Mouse (Mus musculus) cerebral cortex, adult 2 months (tissue): ENCODE measurements around the gene Gstm2.

ENCODE experiments used
- WGBS: fragments of 180-500 bp; shearing (Covaris S2); methylation state at CpG from one replicate; pipeline ENCODE4 v1.1.7; 2018; 5-methylcytosine and 5-hydroxymethylcytosine counted together

The Gstm2 gene

DNA sequence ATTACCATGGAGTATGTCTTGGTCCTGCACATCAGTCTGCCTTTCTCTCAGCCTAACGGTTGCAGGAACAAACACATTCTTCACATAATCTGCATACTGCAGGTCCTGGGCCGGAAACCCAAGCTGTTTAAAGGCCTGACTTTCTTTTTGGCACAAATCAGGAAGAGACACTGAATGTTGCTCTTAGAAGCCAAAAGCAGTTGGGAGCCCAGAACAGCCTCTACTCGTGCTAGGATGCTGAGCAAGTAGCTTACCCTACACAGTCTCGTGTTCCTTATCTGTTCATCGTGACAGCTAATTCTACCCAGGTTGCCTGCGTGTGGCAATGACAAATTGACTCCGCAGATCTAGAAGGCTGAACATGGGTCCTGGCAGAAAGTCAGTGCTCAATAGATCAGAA lies 45.7 kb downstream of the Gstm2 start:
- 45% methylated on average over 7 of the region's 7 CpGs for WGBS

DNA sequence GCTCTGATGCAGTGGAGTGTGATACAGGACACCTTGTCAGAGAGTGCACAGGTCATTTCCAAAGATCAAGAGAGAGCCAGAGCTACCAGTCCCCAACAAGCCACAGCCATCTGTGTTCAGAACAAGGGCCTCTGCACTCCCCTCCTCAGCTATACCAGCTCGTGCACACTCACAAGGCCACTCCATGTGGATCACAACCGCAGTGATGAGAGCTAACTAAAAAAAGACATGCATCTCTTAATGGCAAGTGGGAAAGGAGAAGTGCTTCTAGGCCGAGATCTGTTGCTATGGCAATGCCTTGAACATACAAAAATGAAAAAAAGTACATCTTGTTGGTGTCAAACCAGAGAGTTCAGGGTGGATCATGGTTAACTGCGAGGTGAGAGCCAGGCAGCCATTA lies 46.4 kb downstream of the Gstm2 start:
- 31% methylated on average over 4 of the region's 4 CpGs for WGBS

DNA sequence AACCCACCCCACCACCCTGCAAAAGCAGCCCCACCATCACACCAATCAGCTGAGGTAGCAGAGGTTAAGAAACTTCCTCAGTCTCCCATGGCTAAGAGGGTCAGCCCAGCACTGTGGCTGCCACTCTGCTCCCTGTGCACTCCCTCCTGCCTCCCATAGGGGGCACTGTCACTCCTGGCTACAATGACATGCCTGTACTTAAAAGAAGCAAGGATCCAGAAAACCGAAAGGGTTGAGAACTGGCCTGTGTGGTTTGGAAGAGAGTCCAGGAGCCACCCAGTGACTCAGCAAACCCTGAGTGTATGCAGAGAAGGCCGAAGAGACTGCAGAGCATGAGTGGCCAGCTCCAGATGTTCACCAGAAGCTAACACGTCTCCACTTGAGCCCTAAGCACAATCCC lies 46.9 kb downstream of the Gstm2 start:
- WGBS, result 12% methylated on average over 3 of the region's 3 CpGs

DNA sequence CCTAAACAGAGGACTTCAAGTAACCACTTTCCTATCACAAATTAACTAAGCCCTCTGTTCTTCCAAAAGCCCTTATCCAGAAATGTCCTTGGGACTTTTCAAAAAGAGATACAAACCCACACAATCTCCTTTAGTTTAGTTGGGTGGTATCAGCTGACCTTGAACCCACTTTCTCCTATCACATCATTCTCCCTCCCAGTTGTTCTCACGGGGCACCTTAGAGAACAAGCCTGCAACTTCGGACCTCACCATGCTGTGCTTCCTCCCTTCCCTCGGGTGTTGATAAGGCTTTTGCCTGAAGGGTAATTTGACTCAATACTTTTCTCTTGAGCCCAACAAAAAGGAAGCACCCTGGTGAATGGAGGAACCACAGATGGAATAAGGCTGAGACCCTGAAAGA lies 50.4 kb downstream of the Gstm2 start:
- 76% methylated on average over 3 of the region's 3 CpGs for WGBS

DNA sequence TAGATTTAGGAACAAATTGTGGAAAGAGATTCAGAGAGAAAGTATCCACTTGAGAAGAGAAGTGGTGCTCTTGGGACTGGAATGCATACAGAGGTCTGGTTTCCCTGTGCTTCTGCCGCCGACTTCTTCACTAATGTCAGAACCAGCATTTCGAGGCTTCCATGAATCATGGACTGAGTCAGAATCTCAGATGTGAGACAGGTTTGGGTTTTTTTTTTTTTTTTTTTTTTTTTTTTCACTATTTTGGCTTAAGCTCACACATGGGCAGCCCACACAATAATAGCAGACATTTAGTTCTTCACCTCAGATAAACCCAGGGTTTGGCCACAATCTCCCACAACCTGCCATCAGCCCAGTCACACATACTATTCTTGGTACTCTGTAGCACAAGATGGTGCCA lies 51.0 kb downstream of the Gstm2 start:
- 57% methylated on average over 3 of the region's 3 CpGs for WGBS

DNA sequence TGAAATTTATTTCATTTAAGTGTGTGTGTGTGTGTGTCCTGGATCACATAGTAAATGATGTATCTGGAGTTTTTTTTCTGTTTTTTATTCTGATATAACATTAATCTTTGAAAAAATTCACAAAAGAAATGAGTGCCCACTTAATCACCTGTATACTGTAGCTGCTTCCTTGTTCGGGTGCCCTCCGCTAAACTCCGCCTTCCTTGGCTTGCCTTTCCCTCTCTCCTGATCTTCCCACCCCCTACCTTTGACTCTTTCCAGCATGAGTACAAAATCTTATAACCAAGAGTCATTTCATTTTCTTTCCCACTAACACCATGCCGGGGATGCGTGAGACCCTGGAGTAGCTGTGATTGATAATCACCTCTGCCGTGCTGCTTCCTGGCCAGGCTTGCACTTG lies 54.1 kb downstream of the Gstm2 start:
- 78% methylated on average over 6 of the region's 6 CpGs for WGBS
